Mouse (Mus musculus) neural tube, embryonic 13.5 days (tissue): ENCODE results near the gene Usp30. TPM values are rescaled to one million over a fixed set of nuclear protein-coding genes. Genes with fewer than 3 reads are reported as not detected.
A peak's percentile ranks its signal among the peaks of the same experiment; 100 is the strongest.

ENCODE experiments used
- ATAC-seq: fragments of 200-750 bp; cut with Nextera tagmentation; 2 replicates; pipeline ENCODE4 v1.8.0; 2017; ENCODE audit warnings: low read depth, mild to moderate bottlenecking, moderate TSS enrichment, moderate library complexity
- H3K27ac ChIP-seq: fragments of 300-500 bp; sonication (generic); replicated peaks from 2 replicates; pipeline ENCODE4 v1.5.1; 2015; ENCODE audit warnings: moderate library complexity, mild to moderate bottlenecking, inconsistent platforms
- H3K27me3 ChIP-seq: fragments of 300-500 bp; sonication (generic); 2 replicates; pipeline ENCODE4 v1.6.1; 2015; ENCODE audit warnings: mild to moderate bottlenecking, inconsistent platforms
- H3K36me3 ChIP-seq: fragments of 300-500 bp; sonication (generic); 2 replicates; pipeline ENCODE4 v1.6.1; 2015; ENCODE audit warnings: mild to moderate bottlenecking, inconsistent platforms
- H3K4me1 ChIP-seq: fragments of 300-500 bp; sonication (generic); replicated peaks from 2 replicates; pipeline ENCODE4 v1.6.1; 2015; ENCODE audit warnings: inconsistent platforms
- H3K4me2 ChIP-seq: fragments of 300-500 bp; sonication (generic); 2 replicates; pipeline ENCODE4 v1.6.1; 2015; ENCODE audit warnings: inconsistent platforms, mild to moderate bottlenecking, moderate library complexity
- H3K4me3 ChIP-seq: fragments of 300-500 bp; sonication (generic); 2 replicates; pipeline ENCODE4 v1.5.1; 2015; ENCODE audit warnings: mild to moderate bottlenecking, inconsistent platforms
- H3K9ac ChIP-seq: fragments of 300-500 bp; sonication (generic); 2 replicates; pipeline ENCODE4 v1.6.1; 2015; ENCODE audit warnings: moderate library complexity, mild to moderate bottlenecking, inconsistent platforms
- H3K9me3 ChIP-seq: fragments of 300-500 bp; sonication (generic); 2 replicates; pipeline ENCODE4 v1.6.1; 2016; ENCODE audit warnings: inconsistent platforms
- WGBS: fragments of 180-500 bp; shearing (Covaris S2); methylation state at CpG from one replicate; pipeline ENCODE4 v1.1.7; 2015; 5-methylcytosine and 5-hydroxymethylcytosine counted together
- polyA plus RNA-seq: library from polyadenylated mRNA; unstranded; fragments of >200 nt; fragmentation: Nextera tagmentation; extraction: Ambion mirVana; gene quantifications from 2 replicates; pipeline ENCODE4 v1.2.1, GENCODE M21; 2015

Gene Usp30
- polyA plus RNA-seq, 1 experiment from 2014 or later, result 16.4 TPM

DNA sequence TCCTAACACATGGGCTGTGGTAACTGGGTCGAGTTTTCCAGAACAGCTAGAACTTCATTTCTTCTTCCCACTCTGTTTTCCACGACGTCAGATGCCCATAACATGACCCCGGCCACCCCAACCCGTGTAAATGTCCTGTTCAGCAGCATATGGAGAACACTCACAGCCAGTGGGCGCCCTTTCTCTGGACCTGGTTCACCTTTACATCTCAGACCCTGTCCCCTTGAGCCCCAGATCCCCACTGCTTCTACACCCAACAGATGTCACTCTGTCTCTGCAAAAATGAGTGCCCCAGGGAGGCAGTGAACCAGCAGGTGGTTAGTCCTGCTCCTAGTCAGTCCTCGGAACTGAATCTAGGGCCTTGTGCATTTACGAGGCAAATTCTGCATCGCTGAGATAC lies 2.7 kb downstream of the Usp30 start:
- peaks cover 29% of the 10 kb centered on the region for H3K36me3 ChIP-seq
- H3K4me1 ChIP-seq, result no peaks in the 10 kb centered on the region; the same call in 1 of the 2 replicates
- H3K4me3 ChIP-seq, result no peak overlapping the region
- no peak for ATAC-seq
- no peak overlapping the region for H3K9ac ChIP-seq
- no peak overlapping the region for H3K4me2 ChIP-seq
- H3K9me3 ChIP-seq, result no peaks in the 10 kb centered on the region
- no peak overlapping the region for H3K27ac ChIP-seq
- WGBS, result 75% methylated on average over 9 of the region's 9 CpGs
- H3K27me3 ChIP-seq, result no peaks in the 10 kb centered on the region

GRCm38 (mm10) chr5:114070858-114071257 lies 5.6 kb downstream of the Usp30 start:
- 93% methylated on average over 4 of the region's 4 CpGs for WGBS
- Histone ChIP-seq H3K9ac (no peak overlapping the region), H3K4me2 (no peak overlapping the region), H3K27me3 (no peaks in the 10 kb centered on the region), H3K4me1 (no peaks in the 10 kb centered on the region), H3K4me3 (no peak overlapping the region), H3K27ac (no peak overlapping the region), H3K9me3 (no peaks in the 10 kb centered on the region), H3K36me3 (peaks cover 10% of the 10 kb centered on the region; the same call in 1 of the 2 replicates)
- ATAC-seq, result no peak

DNA sequence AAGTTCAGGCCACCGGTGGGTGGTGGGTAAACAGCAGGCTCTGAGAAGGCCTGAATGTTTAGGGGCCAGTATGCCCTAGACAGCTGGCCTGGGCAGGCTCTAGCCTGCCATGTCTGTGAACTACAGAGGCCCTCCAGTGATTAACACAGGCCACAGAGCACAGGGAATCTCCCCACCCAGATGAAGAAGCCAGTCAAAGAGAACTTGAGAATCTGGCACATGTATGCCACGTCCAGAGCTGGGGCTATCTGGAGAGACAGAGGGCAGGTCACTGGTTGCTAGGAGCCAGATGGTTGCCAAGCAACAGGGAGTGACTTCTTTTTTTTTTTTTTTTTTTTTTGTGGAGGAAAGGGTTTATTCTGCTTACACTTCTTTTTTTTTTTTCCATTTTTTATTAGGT lies 7.0 kb downstream of the Usp30 start:
- Histone ChIP-seq H3K9ac (no peak overlapping the region), H3K4me2 (no peak overlapping the region), H3K27me3 (no peaks in the 10 kb centered on the region), H3K4me1 (no peaks in the 10 kb centered on the region), H3K36me3 (peaks cover 10% of the 10 kb centered on the region; the same call in 1 of the 2 replicates), H3K9me3 (no peaks in the 10 kb centered on the region), H3K4me3 (no peak overlapping the region), H3K27ac (no peak overlapping the region)
- ATAC-seq, result no peak
- WGBS, result 42% methylated on average over 2 of the region's 2 CpGs

- H3K9me3 ChIP-seq, result no peaks in the 10 kb centered on the region
- H3K4me2 ChIP-seq, result no peak overlapping the region
- 52% methylated on average over 8 of the region's 8 CpGs for WGBS
- H3K9ac ChIP-seq, result no peak overlapping the region
- no peak overlapping the region for H3K4me3 ChIP-seq
- no peak overlapping the region for H3K27ac ChIP-seq
- H3K4me1 ChIP-seq, result no peaks in the 10 kb centered on the region
- peaks cover 9% of the 10 kb centered on the region; the same call in 1 of the 2 replicates for H3K36me3 ChIP-seq
- ATAC-seq, result no peak
- H3K27me3 ChIP-seq, result no peaks in the 10 kb centered on the region
These were observed 11.7 kb downstream of the Usp30 start for GRCm38 (mm10) chr5:114077009-114077408.

GRCm38 (mm10) chr5:114085501-114085900 lies 20.2 kb downstream of the Usp30 start:
- no peak overlapping the region for H3K27ac ChIP-seq
- peaks cover 7% of the 10 kb centered on the region; the same call in 1 of the 2 replicates for H3K36me3 ChIP-seq
- ATAC-seq, result no peak
- peaks cover 17% of the 10 kb centered on the region for H3K4me1 ChIP-seq
- H3K27me3 ChIP-seq, result no peaks in the 10 kb centered on the region
- no peak overlapping the region for H3K4me2 ChIP-seq
- H3K9me3 ChIP-seq, result no peaks in the 10 kb centered on the region
- no peak overlapping the region for H3K9ac ChIP-seq
- H3K4me3 ChIP-seq, result no peak overlapping the region
- WGBS, result 84% methylated on average over 14 of the region's 14 CpGs

GRCm38 (mm10) chr5:114087875-114088480 lies 22.7 kb downstream of the Usp30 start:
- no peak overlapping the region for H3K27ac ChIP-seq
- no peak overlapping the region for H3K4me2 ChIP-seq
- no peaks in the 10 kb centered on the region for H3K27me3 ChIP-seq
- H3K9me3 ChIP-seq, result no peaks in the 10 kb centered on the region
- no peak for ATAC-seq
- H3K4me3 ChIP-seq, result no peak overlapping the region
- WGBS, result 76% methylated on average over 12 of the region's 12 CpGs
- H3K9ac ChIP-seq, result no peak overlapping the region
- peaks cover 24% of the 10 kb centered on the region for H3K4me1 ChIP-seq
- H3K36me3 ChIP-seq, result 0 out of 2 replicates have a peak, but pooled peaks cover 3% of the 10 kb centered on the region

DNA sequence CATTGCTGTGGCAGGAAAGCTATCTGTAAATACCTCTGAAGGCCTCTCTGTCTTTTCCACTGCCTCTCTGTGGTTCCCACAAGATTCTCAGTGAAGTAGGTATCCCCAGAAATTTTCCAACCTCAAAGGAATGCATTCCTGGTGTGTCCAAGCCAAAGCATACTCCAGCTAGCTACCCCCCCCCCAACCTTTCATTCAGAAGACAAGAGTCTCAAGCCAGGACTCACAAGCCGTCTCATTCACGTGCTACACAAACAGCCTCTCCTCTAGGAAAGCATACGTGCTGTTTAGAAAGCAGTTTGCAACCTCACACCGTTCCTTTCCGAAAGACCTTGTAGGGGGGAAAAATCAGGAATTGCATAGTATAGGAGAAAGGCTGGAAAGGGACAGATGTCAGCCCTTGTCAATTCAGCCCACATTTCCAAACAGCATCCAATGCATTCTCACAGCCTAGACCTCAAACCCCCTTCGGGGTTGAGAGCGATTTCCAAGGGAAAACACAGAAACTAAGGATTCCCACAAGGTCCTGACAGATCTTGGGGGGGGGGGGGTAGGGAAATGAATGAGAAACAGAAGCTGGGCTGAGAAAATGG lies 25.3 kb downstream of the Usp30 start:
- Histone ChIP-seq H3K4me1 (peaks cover 24% of the 10 kb centered on the region), H3K9me3 (no peaks in the 10 kb centered on the region), H3K9ac (peak overlapping the region; percentile 93), H3K27me3 (no peaks in the 10 kb centered on the region), H3K4me3 (peak overlapping the region; percentile 71), H3K36me3 (no peaks in the 10 kb centered on the region), H3K27ac (peak overlapping the region; percentile 97), H3K4me2 (peak overlapping the region; percentile 64)
- WGBS, result 14% methylated on average over 7 of the region's 7 CpGs
- peak; percentile 37; the same call in 1 of the 2 replicates for ATAC-seq

DNA sequence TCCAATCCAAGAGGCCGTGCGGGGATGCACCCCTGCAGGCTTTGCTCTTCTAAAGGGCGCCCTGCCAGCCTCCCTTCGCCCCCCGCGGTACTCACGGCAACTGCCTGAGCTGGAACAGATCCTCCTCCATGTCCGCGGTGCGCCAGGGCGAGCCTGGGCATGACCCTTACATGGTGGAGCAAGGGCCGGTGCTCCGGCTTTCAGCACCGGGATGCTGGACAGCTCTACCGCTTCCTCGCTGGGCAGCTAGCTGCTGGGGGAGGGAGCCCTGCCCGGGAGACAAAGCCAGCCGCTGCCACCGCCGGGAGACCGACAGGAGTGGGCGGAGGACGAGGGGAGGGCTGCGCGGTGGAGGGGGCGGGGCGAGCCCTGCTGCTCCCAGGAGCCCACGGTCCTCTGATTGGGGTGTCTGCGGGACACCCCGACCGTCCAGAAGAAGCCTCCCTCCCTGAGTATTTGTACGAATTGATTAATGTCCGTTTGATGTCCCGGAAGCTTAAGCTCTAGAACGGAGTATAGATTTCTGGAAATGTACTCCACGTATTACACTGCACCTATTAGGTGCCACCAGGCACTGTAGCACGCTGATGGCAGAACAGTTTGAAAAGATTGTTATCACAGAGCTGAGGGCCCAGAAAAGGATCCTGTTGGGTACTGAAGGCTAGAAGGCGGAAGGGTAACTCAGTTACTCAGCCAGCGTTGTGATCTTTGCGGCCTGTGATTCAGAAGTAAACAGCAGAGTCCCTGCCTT lies 26.0 kb downstream of the Usp30 start, which contains the start of gene Svop:
Svop (minus strand) TSS at position 514 of the 751 bp plus-strand sequence.
- peak within 1 kb of the TSS; percentile 64 for H3K4me2 ChIP-seq
- no peaks in the 10 kb centered on the region for H3K36me3 ChIP-seq
- no peaks in the 10 kb centered on the region for H3K9me3 ChIP-seq
- H3K4me3 ChIP-seq, result peak within 1 kb of the TSS; percentile 71
- H3K27ac ChIP-seq, result peak within 1 kb of the TSS; percentile 97
- peak within 1 kb of the TSS; percentile 93 for H3K9ac ChIP-seq
- no peaks in the 10 kb centered on the region for H3K27me3 ChIP-seq
- peak; percentile 91 for ATAC-seq
- H3K4me1 ChIP-seq, result peaks cover 24% of the 10 kb centered on the region
- 3% methylated on average over 40 of the region's 40 CpGs for WGBS

GRCm38 (mm10) chr5:114099709-114100389 lies 34.6 kb downstream of the Usp30 start:
- Histone ChIP-seq H3K4me1 (peaks cover 22% of the 10 kb centered on the region), H3K27ac (peak overlapping the region; percentile 78), H3K36me3 (peaks cover 22% of the 10 kb centered on the region; the same call in 1 of the 2 replicates), H3K4me2 (peak overlapping the region; percentile 80), H3K27me3 (no peaks in the 10 kb centered on the region), H3K9ac (peak overlapping the region; percentile 95), H3K9me3 (no peaks in the 10 kb centered on the region), H3K4me3 (peak overlapping the region; percentile 96)
- ATAC-seq, result peak; percentile 92
- WGBS, result 8% methylated on average over 37 of the region's 37 CpGs

DNA sequence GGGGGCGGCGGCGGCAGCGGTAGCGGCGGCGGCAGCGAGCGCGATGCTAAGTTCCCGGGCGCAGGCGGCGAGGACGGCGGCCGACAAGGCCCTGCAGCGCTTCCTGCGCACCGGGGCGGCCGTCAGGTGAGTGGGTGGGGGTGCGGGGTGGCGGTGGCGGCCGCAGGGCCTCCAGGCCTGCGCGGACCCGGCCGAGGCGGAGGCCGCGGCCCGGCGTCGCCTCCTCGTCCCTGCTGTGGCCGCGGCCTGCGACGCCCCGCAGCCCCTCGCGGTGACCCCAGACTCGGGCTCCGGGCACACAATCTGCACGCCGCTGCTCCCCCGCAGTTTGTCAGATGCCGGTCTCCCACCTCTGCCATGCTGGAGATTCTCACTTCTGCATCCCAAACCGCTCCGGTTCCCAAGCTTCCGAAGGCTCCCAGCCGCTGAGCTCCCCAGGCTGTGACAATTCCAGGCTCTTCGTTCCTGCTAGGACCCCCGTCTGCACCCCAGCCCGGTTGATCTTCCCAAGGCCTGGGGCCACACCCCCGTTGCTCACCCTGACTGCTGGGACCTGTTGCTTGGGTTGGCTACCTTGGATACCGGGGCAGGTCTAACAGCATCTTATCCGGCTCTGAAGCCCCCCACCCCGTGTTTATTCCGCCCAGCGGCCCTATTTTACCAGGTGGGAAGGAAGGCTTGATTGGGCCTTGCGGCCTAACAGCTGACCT lies 35.3 kb downstream of the Usp30 start:
- peak; percentile 49 for ATAC-seq
- H3K9me3 ChIP-seq, result no peaks in the 10 kb centered on the region
- peaks cover 22% of the 10 kb centered on the region for H3K4me1 ChIP-seq
- no peaks in the 10 kb centered on the region for H3K27me3 ChIP-seq
- peak overlapping the region; percentile 80 for H3K4me2 ChIP-seq
- WGBS, result 3% methylated on average over 58 of the region's 64 CpGs
- H3K9ac ChIP-seq, result peak overlapping the region; percentile 95
- H3K27ac ChIP-seq, result peak overlapping the region; percentile 78
- H3K36me3 ChIP-seq, result peaks cover 29% of the 10 kb centered on the region
- peak overlapping the region; percentile 96 for H3K4me3 ChIP-seq

DNA sequence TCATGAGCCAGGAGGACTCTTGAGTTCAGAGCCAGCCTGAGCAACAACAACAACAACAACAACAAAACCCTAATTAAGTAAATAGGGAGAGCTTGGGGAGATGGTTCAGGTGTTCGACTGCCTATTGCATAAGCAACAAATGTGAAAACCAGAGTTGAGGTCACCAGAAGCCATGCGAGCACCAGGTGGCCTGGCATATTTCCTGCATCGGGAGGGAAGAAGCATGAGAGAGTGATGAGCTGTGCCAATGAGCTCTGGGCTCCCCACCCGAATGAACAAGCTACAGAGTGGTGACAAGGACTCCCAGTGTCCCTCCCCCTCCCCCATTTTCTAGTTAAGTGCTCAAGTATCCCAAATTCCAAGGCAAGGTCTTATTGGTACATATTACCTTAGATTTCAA lies 36.6 kb downstream of the Usp30 start:
- H3K4me2 ChIP-seq, result no peak overlapping the region
- WGBS, result 90% methylated on average over 4 of the region's 4 CpGs
- 0 out of 2 replicates have a peak overlapping the region, but pooled peaks have one; percentile 96 for H3K4me3 ChIP-seq
- H3K27ac ChIP-seq, result no peak overlapping the region
- no peak for ATAC-seq
- no peak overlapping the region for H3K9ac ChIP-seq
- H3K9me3 ChIP-seq, result no peaks in the 10 kb centered on the region
- peaks cover 22% of the 10 kb centered on the region for H3K4me1 ChIP-seq
- no peaks in the 10 kb centered on the region for H3K27me3 ChIP-seq
- peaks cover 42% of the 10 kb centered on the region for H3K36me3 ChIP-seq
